Mouse (Mus musculus) cerebellum, postnatal 10 days (tissue): ENCODE results near the gene Ncdn.

ENCODE experiments used
- DNase-seq, 2 experiments: peaks; one replicate each; pipeline ENCODE4 v3.0.0; 2021; ENCODE audit warnings: mixed read lengths in 2 of 2

Ncdn gene

DNA sequence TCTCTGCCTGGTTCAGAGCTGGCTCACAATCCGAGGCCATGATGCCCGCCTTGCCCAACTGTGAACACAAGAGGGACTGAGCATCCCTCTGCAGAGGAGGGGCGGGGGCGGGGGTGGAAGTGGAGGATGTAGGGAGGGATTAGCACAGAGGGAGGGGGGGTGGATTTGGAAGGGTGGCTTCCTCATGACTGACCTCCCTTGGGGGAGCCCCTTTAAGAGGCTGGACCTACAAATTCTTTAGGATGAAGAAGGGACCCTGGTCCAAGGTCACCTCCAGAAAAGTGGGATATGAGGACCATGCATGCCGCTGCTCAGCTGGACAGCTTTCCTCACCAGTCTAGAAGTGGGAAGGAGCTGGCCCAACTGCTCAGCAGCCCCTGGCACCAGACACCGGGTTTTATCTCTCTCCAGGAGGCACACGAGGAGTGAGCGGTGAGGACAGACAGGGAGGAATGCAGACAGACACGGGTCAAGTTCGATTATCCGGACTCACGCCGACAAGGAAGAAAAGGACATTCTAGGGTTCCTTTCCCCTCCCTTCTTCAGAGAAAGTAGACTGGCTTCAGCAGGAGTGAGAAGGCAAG, 1.1 kb downstream of the Ncdn start:
- DNase-seq, result peak; percentile 67

GRCm38 (mm10) chr4:126751556-126752023, 1.6 kb downstream of the Ncdn start:
- no peak for DNase-seq

DNA sequence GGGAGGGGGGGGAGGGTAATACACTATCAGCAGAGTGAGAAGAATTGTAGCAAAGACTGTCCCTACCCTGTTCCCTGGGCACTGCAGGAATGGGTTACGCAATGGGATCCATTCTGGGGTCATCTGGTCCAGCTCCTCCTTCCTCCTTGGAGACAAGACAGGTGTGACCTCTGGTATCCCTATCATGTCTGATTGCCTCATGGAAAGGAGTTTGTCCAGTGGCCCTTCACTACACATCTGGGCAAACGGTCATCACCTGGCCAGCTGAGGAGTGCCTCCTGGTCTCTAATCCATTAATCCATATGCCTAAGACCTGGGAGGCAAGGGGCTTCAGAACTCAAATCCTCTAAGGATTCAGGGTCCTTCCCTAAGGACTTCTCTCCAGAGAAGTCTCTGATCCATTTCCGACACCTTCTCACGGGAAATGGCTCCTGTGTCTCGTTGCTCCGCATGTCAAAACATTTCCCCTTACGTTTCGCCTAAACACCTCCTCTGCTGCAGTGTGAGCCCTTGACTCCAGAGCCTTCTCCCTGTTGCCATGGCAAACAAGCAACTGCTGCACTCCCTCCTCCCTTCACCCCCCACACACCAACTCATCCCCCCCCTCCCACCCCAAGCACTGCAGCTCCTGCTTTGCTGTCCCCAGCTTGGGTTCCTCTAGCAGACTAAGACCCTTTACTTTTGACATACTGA, 2.2 kb downstream of the Ncdn start:
- DNase-seq, result peak in 1 of 2 experiments; percentile 21

DNA sequence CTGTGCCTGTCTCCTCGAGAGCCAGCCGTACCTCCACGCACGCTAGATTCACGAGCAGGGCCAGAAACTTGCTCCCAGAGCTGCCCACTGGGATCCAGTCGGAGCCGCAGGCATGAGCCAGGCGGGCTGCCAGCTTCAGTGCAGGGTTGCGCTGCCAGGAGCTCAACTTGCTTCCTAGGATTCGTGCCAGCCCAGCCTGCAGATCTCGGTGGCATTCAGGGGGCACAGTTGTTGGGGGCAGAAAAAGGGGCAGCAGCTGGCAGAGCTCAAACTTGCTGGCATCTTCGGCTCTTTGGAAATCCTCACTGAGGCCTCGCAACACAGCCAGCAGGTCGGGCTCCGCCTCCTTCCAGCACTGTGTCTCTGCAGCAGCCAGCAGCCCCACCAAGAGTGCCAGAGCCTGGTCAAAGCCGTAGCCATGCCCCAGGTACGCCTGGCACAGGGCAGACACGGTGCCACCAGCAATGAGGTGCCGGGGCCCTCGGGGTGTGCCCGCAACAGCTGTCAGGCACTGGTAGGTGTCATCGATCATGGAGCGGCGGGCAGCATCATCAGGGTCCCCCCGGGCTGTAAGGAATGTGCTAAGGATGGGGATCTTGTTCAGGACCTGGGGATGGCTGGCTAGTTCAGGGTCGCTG, 3.1 kb downstream of the Ncdn start:
- peak; percentile 88 to 94 for DNase-seq

GRCm38 (mm10) chr4:126749553-126749952, 3.7 kb downstream of the Ncdn start:
- DNase-seq, result no peak

GRCm38 (mm10) chr4:126748381-126748780, 4.9 kb downstream of the Ncdn start:
- peak in 1 of 2 experiments; percentile 25 for DNase-seq

GRCm38 (mm10) chr4:126746194-126746840, 6.9 kb downstream of the Ncdn start:
- peak in 1 of 2 experiments; percentile 31 for DNase-seq

DNA sequence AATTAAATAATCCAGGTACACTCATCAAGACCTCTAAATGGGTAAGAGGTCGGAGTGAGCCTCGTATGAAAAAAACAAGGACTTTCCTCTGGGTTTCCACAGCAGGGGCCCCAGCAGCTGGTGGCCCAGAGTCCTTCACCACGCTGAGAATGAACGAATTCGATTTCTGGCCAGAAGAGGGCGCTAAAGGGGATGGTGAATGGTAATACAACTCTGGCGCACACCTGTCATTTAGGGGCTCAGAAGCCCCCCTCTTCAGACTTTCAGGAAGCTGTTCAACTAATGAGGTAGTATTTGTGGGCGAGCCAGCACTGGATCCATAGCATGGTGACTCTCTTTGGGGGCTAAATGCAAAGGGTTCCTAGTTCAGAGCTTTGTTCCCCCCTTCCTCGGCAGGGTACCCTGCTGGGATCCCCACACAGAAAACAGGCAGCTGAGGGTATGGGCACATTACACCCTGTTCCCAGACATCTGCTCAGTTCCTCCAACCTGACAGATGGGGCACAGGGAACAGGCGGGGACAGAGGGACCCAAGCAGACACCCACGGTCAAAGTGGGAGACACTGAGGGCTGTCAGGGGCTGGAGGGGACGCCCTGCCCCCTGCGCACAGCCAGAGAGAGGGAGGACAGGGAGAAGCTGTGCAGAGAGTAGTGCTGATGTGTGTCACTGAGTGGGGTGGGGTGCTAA, 7.6 kb downstream of the Ncdn start:
- peak; percentile 77 to 86 for DNase-seq

GRCm38 (mm10) chr4:126744831-126745230, 8.4 kb downstream of the Ncdn start:
- peak; percentile 71 to 81 for DNase-seq

GRCm38 (mm10) chr4:126743713-126744112, 9.5 kb downstream of the Ncdn start:
- no peak for DNase-seq

- DNase-seq, result peak in 1 of 2 experiments; percentile 23
Measured at GRCm38 (mm10) chr4:126742976-126743375, 10.3 kb downstream of the Ncdn start.

DNA sequence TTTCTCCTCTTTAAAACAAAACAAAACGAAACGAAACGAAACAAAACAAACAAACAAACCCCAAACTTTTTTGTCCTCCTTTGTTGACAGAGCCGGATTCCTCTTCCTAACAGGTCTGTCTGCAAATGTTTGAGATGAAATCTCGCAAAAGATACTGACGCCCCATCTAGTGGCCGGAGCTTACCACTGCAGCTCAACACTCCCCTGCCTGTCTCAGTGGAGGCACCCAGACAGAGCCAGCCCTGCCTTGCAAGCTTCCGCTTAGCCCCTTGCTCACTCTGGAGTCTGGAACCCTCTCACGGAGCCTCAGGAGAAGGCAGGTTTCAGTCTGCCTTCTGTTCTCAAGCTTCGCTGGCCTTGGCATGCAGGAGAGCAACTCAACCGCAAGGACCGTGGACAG, 11.8 kb downstream of the Ncdn start:
- peak; percentile 92 to 94 for DNase-seq

DNA sequence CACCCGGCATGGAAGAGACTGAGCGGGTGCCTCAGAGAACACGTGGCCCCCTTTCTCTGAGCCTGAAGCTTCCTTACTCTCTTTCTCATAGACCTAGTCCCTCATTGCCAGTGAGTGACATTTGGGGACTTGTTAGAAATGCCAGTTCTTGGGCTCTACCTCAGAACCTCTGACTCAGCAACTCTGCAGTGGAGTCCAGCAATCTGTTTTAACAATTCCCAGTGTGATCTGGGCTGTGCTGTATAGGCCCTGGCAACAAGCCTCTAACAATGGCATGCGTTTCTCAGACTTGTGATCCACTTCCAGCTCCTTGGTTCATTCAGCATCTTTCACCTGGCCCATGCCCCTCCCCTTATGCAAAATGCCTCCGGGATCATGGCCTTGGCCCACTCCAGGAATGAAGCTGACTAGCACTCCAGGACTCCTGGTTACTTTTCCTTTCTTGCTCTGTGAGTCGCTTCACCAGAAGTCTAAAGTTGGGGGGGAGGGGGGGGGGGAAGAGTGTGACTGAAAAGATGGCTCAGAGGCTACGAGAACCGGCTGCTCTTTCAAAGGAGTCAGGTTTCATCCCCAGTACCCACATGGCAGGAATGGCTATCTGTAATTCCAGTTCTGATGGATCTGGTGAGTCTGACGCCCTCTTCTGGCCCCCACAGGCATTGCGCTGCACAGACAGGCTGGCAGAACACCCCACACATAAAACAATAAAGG, 13.1 kb downstream of the Ncdn start:
- DNase-seq, result no peak

DNA sequence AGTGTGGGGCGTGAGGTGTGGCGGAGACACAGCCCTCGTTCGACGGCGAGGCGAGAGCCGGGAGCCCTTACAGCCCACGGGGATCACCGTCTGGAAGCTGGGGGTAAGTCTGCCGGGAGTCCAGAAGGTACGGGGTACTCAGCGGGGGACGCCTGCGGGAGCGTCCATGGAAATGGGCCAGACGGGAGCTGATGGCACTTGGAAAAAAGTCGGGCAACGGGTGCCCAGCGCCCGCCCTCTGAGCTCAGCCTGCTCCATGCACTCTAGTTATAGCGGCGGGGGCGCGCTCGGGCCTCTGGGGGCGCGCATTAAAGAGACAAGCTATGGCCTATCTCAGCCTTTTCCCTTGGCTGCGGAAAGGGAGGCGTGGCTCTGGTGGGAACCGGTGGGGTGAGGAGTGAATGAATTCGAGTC, 17.2 kb downstream of the Ncdn start, which contains the start of gene Tfap2e:
Gene Tfap2e (minus strand): TSS at position 240 of the 414 bp plus-strand sequence.
- peak; percentile 57 to 60 for DNase-seq

GRCm38 (mm10) chr4:126735382-126736000, 17.7 kb downstream of the Ncdn start:
- DNase-seq, result no peak

- DNase-seq, result no peak
Measured at GRCm38 (mm10) chr4:126734700-126735381, 18.4 kb downstream of the Ncdn start.

GRCm38 (mm10) chr4:126734001-126734603, 19.1 kb downstream of the Ncdn start:
- DNase-seq, result no peak

DNA sequence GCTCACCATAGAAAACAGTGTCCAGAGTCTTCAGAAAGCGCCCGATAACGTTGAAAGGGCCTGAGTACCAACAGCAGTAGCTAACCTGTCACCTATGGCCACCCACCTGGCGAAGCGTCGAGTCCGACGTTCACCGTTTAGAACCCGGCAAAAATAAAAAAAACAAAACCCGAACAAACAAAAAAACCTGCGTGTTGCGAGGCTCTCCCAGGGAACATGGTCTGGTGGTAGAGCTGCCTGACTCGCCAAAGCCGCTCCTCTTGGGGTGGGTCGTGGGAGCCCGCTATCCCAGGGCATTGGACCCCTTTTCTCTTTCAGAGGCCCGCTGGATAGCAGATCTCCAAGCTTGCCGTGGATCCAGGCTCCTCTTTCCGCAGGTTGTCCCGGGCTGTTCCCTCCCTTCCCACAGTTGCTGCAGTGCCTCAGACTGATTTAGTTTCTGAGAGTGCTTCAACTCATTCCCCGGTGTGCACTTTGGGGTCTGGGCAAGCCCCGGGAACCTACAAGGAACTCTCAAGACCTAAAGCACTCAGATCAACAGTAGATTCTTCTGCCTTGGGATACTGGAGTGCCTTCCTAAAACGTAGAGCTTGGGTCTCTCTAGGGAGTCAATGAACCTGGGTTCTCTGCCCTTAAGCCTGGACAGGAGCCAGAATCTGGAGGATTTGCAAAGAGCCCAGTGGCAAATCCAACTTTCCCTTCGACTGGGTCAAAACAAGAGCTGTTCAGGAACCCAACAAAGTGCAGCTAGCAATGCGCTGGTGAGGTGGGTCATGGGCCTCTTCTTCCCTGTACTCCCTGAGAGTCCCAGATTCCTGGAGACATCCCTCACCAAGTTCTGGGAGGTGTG, 20.5 kb downstream of the Ncdn start:
- no peak for DNase-seq

DNA sequence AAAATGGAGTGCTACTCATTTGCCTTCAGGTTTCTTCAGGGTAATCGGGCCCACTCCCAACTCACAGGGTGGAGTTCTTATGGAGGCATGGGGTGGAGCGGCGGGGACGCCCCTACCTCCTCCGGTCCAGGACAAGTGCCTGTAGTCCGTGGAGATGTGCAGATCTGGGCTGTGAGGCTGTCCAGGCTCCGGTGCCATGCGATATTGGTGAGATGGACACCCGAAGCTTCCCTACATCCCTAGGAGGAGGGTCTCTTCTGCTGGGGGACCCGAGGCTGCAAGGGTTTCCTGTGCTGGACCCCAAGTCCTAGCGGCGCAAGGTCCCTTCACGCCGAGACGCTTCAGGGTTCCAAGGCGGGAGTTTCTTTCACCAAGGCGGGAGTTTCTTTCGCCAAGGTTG, 21.1 kb downstream of the Ncdn start:
- DNase-seq, result no peak

- no peak for DNase-seq
Measured at GRCm38 (mm10) chr4:126707439-126707826, 45.8 kb downstream of the Ncdn start.
